Mouse (Mus musculus) spleen, adult 2 months (tissue): ENCODE results near the gene Mrc2. TPM values are rescaled to one million over a fixed set of nuclear protein-coding genes. Genes with fewer than 3 reads are reported as not detected.

Experiments
- DNase-seq, 2 experiments: peaks; one replicate each; pipeline versions ENCODE4 v3.0.0 to v3.0.0-alpha.2; 2012 to 2021; ENCODE audit warnings: low spot score in 2 of 2, low read depth in 1 of 2
- H3K27ac ChIP-seq: fragments of 200-500 bp; 2 replicates; pipeline ENCODE4 v1.5.1; 2012; ENCODE audit warnings: low read length, inconsistent platforms; ENCODE audit not compliant: insufficient read depth
- H3K27me3 ChIP-seq: fragments of 200-500 bp; 2 replicates; pipeline ENCODE4 v1.6.1; 2012; ENCODE audit warnings: mild to moderate bottlenecking, moderate library complexity, low read length, inconsistent platforms; ENCODE audit not compliant: control insufficient read depth, insufficient read depth
- H3K36me3 ChIP-seq: fragments of 200-500 bp; 2 replicates; pipeline ENCODE4 v1.6.1; 2012; ENCODE audit warnings: mild to moderate bottlenecking, low read length, inconsistent platforms; ENCODE audit not compliant: control insufficient read depth, insufficient read depth
- H3K4me1 ChIP-seq: fragments of 200-500 bp; 2 replicates; pipeline ENCODE4 v1.6.1; 2011; ENCODE audit warnings: inconsistent platforms; ENCODE audit not compliant: control insufficient read depth, insufficient read depth, insufficient read length
- H3K4me3 ChIP-seq: fragments of 200-500 bp; 2 replicates; pipeline ENCODE4 v1.5.1; 2011; ENCODE audit warnings: mild to moderate bottlenecking, inconsistent platforms; ENCODE audit not compliant: insufficient read depth, insufficient read length; ENCODE audit errors: extremely low read depth
- CTCF ChIP-seq: fragments of 200-500 bp; IDR thresholded peaks from 2 replicates; pipeline ENCODE4 v1.5.1; 2011; ENCODE audit warnings: mild to moderate bottlenecking, inconsistent platforms; ENCODE audit not compliant: insufficient read depth, insufficient read length, insufficient replicate concordance; ENCODE audit errors: extremely low read depth
- POLR2A ChIP-seq: fragments of 200-500 bp; IDR thresholded peaks from 2 replicates; pipeline ENCODE4 v1.6.1; 2011; ENCODE audit warnings: low read depth, low read length, inconsistent platforms
- WGBS: fragments of 180-500 bp; shearing (Covaris S2); methylation state at CpG from one replicate; pipeline ENCODE4 v1.1.7; 2018; 5-methylcytosine and 5-hydroxymethylcytosine counted together
- polyA plus RNA-seq: library from polyadenylated mRNA; depleted of rRNA; stranded (reverse); fragments of >200 nt; gene quantifications from 2 replicates; pipeline ENCODE4 v1.2.3, GENCODE M21; 2012

The Mrc2 gene
- polyA plus RNA-seq, 1 experiment = 5.9 TPM

DNA sequence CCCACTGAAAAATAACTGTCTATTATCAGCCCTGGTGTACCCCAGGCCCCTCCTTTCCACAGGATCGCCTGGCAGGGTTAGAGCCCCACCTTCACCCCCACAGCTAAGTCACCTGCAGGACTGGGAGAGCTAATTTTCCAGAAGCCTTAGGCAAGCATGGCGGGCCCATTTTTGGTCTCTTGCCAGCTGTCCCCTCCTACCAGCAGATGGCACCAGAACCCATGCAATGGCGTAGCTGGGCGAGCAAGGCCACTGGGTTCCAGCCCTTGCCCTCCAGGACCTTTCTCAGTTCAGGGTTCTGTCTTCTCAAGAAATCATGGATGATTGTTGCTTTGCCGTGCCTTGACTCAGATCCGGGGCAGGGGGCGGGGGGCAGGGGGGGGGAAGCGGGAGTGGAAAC, 40.0 kb downstream of the Mrc2 start:
- no peaks in the 10 kb centered on the region for H3K27me3 ChIP-seq
- no peak for DNase-seq
- no peak overlapping the region for H3K27ac ChIP-seq
- TF ChIP-seq POLR2A (no peak), CTCF (peak; percentile 40; the same call in 1 of the 2 replicates)
- no peaks in the 10 kb centered on the region for H3K4me1 ChIP-seq
- no peak overlapping the region for H3K4me3 ChIP-seq
- WGBS = 74% methylated on average over 8 of the region's 8 CpGs
- H3K36me3 ChIP-seq = no peaks in the 10 kb centered on the region

DNA sequence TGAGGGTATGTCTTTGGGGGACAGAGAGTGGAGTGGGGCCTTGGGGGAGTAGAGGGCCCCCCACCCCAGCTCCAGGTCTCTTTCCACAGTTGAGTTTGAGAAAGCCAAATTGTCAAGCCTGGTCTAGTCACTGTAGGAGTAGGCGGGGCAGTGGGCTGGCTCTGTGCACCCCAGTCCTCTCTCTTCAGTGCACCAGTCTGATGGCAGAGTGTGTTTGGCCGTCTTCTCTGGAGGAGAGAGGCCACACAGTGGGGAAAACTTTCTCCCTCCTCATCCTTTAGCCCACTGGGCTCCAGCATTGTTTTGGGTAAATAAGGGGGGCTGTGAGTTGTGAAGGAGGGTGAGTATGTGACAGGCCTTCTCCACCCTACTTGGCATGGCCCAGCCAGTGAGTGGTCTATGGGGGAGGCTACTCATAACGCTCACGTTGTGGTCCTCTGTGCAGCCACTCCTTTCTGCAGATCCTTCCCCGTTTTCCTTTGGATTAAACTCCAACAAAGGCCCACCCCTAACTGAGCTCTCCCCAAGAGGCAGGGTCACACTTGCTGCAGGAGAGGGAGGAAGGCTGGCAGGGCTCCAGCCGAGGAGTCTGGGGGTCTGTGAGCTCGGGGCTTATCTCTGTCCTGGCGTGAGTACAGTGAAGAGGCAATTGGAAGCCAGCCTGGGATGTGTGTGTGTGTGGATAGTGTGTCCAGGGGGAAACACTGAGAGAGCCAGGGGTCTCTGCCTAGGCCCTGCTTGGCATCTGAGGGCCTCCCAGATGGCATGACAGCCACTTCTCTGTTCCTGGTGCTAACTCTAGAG, 41.6 kb downstream of the Mrc2 start:
- Histone ChIP-seq H3K4me1 (no peaks in the 10 kb centered on the region), H3K36me3 (no peaks in the 10 kb centered on the region), H3K4me3 (no peak overlapping the region), H3K27me3 (no peaks in the 10 kb centered on the region), H3K27ac (no peak overlapping the region)
- DNase-seq = no peak
- TF ChIP-seq CTCF (no peak), POLR2A (no peak)
- whole genome bisulfite sequencing = 82% methylated on average over 8 of the region's 8 CpGs

DNA sequence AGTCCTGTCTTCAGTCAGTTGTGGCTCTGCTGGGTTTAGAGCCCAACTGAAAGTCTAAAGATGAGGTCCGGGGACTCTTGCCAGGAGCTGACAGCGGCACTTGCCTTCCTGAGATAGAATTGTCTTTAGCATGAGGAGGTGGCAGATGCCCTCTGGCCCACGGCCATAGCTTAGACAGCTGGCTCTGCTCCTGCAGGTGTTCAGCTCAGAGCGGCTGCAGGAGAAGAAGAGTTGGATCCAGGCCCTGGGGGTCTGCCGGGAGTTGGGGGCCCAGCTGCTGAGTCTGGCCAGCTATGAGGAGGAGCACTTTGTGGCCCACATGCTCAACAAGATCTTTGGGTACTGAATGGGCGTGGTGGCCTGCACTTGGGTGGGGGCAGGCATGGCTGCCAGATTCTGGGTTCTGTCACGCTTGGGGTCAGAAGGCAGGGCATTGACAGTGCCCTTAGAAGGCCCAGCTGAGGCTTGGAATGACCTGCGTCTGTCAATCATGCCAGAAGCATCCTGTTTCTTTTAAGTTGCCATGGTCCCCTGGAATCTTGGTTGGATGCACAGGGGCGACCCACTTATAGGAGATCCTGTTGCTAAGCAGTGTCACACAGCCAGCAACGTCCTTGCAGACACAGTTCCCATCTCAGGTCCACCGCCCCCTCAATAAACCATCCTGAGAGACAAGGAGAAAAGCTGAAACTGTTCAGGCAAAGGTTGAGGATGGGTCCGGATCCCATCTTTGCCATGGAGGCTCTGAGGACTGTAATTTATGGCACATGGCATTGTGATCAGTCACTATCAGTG, 46.4 kb downstream of the Mrc2 start:
- TF ChIP-seq POLR2A (no peak), CTCF (no peak)
- Histone ChIP-seq H3K4me3 (no peak overlapping the region), H3K4me1 (no peaks in the 10 kb centered on the region), H3K27ac (no peak overlapping the region), H3K36me3 (no peaks in the 10 kb centered on the region), H3K27me3 (no peaks in the 10 kb centered on the region)
- DNase-seq = no peak
- 86% methylated on average over 12 of the region's 12 CpGs for WGBS

DNA sequence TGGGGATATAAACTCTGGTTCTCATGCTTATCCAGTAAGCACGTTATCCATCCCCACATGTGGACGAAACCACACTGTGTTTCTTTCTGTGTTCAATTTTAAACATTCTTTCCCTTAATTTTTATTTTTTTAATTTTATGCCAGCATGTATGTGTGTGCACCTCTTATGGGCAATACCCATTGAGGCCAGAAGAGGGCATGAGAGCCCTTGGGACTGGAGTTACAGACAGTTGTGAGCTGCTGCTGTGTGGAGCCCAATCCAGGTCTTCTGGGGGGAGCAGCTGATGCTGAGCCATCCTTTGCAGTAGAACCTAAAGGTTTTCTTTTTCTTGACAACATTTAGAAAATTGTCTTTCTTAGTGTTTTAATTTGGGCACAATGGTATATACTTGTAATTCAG, 52.8 kb downstream of the Mrc2 start:
- no peak for TF ChIP-seq CTCF
- no peak for TF ChIP-seq POLR2A
- Histone ChIP-seq H3K27me3 (no peaks in the 10 kb centered on the region), H3K4me1 (no peaks in the 10 kb centered on the region), H3K36me3 (no peaks in the 10 kb centered on the region), H3K4me3 (no peak overlapping the region), H3K27ac (no peak overlapping the region)
- 89% methylated on average over 2 of the region's 2 CpGs for WGBS
- DNase-seq = no peak

DNA sequence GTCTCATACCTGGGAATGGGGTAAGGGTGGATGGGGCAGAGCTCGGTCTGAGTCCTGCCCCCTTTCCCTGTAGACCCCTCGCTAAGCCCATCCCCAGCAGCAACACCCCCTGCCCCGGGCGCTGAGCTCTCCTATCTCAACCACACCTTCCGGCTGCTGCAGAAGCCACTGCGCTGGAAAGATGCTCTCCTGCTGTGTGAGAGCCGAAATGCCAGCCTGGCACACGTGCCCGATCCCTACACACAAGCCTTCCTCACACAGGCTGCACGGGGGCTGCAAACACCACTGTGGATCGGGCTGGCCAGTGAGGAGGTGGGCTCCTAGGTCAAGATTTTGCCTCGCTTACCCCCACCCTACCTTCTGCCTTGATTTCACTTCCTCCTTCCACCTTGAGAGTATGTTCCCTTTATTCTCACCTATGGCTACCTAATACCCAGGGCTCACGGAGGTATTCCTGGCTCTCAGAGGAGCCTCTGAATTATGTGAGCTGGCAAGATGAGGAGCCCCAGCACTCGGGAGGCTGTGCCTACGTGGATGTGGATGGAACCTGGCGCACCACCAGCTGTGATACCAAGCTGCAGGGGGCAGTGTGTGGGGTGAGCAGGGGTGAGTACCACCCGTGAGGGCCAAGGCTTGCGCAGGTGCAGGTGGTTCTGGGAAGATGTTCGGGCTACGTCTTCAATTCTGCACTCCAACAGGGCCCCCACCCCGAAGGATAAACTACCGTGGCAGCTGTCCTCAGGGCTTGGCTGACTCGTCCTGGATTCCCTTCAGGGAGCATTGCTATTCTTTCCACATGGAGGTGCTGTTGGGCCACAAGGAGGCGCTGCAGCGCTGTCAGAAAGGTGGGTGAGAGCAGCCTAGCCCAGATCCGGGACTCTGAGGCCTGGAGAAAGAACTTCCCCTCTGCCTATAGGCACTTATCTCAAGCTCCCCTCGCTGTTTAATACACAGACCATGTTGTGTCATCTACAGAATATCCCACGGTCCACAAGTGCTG, 55.0 kb downstream of the Mrc2 start:
- Histone ChIP-seq H3K4me3 (no peak overlapping the region), H3K4me1 (no peaks in the 10 kb centered on the region), H3K27me3 (no peaks in the 10 kb centered on the region), H3K27ac (no peak overlapping the region), H3K36me3 (no peaks in the 10 kb centered on the region)
- TF ChIP-seq CTCF (peak; percentile 72; the same call in 1 of the 2 replicates), POLR2A (no peak)
- WGBS = 50% methylated on average over 28 of the region's 28 CpGs
- peak in 1 of 2 experiments; percentile 56 for DNase-seq

DNA sequence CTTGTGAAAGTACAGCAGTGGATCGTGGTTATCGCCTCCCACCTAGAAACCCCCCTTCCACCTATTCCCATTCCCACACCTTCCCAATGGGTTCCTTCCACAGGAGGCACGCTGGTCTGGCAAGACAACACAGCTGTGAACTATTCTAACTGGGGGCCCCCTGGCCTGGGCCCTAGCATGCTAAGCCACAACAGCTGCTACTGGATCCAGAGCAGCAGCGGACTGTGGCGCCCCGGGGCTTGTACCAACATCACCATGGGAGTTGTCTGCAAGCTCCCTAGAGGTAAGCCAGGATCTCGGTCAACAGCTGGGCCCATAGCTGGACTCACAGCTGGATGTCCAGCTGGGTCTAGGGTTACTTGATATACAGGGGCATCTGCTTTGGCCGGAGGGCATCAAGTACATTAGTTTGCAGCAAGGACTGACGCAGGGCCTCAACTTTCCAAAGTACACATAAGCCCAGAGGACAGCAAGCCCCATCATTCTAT, 56.1 kb downstream of the Mrc2 start:
- Histone ChIP-seq H3K4me1 (no peaks in the 10 kb centered on the region), H3K27ac (no peak overlapping the region), H3K27me3 (no peaks in the 10 kb centered on the region), H3K4me3 (no peak overlapping the region), H3K36me3 (no peaks in the 10 kb centered on the region)
- DNase-seq = no peak
- no peak for TF ChIP-seq CTCF
- no peak for TF ChIP-seq POLR2A
- WGBS = 86% methylated on average over 9 of the region's 9 CpGs
